Mouse (Mus musculus) c-Kit-positive CD71-positive TER-119-positive erythroid progenitor cells, embryonic 14.5 days (primary cell): ENCODE measurements around the gene Ccdc134.

ENCODE experiments used
- DNase-seq: peaks from one replicate; pipeline ENCODE4 v3.0.0-alpha.2; 2013; ENCODE audit warnings: low spot score

Gene Ccdc134

DNA sequence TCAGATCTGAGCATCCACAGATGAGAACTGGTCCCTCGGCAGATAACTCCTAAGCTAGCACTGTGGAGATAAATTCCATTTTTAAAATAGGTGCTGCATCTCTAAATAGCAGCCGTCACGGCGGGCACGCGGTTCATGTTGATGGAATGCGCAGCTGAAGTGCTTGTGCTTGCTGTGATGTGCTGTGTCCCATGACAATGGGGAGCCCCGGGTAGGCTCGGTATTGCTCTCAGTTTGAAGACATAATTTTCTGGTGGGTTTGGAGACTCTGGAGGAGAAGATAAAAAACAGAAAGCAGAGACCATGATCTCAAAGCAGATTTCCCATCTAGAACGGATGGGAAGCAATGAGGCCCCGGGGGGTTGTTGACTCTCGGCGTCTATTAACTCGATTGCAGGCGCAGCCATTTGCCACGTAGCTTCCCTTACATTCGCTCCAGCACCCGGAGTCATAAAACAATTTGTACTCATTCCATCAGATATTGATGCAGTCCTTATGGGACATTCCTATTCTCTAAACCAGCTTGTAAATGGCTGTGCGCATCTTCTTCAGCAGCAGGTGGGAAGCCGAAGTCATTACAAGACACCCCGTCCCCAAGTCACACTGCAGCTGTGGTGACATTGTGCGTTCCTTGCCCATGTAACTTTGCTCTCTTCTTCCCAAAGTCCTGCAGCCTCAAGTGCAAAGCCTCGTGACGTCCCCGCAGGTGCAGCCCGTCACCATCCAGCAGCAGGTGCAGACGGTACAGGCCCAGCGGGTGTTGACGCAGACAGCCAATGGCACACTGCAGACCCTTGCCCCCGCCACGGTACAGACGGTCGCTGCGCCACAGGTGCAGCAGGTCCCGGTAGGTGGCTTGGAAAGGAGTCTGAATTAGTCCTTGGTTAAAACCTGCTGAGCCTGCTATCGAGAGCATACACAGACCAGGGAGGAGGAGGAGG, 43.0 kb downstream of the Ccdc134 start:
- DNase-seq, result no peak

DNA sequence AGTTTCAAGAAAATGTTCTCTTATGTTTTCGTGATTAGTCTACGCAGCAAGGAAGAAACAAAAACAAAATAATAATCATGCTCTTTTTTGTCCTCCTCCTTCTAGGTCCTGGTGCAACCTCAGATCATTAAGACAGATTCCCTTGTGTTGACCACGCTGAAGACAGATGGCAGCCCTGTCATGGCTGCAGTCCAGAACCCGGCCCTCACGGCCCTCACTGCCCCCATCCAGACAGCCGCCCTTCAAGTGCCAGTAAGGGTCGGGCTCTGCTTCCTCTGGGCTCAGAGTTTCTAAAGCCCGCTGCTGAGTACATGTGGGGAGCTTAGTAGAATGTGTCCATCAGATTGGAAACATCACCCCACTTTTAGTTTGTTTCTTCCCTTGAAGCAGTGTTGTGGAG, 44.9 kb downstream of the Ccdc134 start:
- no peak for DNase-seq

DNA sequence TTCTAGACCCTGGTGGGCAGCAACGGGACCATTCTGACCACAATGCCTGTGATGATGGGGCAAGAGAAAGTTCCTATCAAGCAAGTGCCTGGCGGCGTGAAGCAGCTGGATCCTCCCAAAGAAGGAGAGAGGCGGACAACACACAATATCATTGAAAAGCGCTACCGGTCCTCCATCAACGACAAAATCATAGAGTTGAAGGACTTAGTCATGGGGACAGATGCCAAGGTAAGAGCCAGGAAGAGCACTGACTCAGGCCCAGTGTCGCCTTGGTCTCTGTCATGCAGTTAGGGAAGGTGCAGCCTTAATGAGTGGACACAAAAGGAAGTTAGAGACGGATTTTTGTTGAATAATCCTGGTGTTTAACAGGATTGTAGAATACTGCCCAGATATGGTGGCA, 47.4 kb downstream of the Ccdc134 start:
- DNase-seq, result no peak

DNA sequence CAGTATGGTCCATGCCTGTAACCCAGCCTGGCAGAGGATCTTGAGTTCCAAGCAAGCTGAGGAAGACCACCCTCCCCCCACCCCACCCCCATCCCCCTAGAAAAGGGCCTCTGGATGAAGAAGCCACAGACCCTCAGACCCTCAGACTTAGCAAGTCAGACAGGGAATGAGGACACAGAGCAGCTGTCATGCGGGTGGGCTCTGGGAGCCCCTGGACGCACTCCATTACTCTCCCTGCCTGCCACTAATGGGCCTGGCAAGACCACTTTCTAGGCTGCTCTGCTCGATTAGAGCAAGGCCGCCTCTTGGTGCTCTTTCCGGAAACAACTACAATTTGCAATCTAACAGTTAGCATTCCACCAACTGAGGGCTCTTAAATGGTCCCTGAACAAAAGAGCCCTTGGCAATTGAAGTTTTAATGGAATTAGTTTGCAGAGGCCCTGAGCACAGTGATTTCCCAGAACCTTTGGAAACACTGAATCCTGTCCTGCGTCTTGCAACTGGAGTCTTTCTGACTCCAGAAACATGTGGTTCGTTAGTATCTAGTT, 50.1 kb downstream of the Ccdc134 start:
- DNase-seq, result no peak

DNA sequence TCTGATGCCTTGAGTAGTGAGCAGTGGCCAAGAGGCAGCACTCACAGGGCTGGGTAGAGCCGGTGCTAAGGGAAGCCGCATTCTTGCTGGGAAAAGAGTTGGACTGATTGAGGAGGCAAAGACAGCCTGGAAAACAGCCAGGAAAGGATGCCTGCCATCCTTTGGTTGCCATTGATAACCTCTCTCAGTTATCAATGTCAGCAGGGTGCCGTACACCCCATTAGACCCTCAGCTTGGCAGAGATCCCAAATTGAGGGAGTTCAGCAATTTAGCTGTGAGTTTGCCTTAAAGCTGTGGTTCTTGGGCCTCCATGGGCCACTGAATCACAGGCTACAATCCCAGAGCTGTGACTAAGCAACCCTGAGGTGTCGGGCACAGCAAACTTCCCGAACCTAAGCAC, 53.4 kb downstream of the Ccdc134 start:
- no peak for DNase-seq

DNA sequence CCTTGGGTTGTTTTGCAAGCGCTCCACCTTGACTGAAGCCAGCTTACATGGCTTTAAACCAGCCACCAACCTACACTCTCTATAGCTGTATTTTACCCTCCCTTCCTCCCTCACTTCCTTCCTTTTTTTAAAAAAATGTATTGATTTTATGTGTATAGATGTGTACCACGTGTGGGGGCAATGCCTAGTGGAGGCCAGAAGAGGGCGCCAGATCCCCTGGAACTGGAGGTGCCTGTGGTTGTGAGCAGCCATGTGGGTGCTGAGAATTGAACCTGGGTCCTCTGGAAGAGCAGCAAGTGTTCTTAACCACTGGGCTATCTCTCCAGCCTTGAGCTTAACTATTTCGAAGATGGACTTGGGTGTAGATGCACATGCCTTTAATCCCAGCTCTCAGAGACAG, 54.6 kb downstream of the Ccdc134 start:
- no peak for DNase-seq

DNA sequence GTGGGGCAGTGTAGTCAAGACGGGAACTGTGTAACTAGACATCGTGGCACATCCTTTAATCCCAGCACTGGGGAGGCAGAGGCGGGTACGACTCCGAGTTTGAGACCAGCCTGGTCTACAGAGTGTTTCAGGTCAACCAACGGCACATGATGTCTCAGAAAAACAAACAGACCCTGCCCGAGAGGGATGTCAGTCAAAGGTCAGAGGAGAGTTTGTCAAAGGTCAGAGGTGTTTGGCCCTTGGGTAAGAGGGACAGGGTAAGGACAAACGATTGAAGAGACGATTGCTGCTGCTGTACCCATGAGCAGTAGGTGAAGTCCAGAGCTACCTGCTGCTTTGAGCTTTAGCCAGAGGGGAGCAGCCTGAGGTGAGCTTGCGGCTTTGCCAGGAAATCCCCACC, 55.9 kb downstream of the Ccdc134 start:
- no peak for DNase-seq

DNA sequence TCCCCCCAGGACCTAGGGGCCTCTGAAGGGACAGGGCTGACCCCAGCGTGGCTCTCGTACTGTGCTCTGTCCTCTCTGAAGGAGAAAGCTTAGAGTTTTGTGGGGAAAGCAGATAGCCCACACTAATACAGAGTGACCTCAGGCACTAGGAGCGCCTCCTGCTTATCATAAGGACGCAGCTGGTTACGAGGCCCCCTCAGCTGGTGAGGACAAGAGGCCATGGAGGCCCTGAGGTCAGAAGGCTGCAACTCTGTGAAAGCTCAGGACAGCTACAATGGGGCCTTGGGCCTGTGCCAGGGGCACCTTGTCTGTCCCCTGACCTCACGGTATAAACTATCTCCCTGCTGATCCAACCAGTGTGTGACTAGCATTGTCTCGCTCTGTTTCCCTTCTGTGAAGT, 56.5 kb downstream of the Ccdc134 start:
- DNase-seq, result peak; percentile 80

DNA sequence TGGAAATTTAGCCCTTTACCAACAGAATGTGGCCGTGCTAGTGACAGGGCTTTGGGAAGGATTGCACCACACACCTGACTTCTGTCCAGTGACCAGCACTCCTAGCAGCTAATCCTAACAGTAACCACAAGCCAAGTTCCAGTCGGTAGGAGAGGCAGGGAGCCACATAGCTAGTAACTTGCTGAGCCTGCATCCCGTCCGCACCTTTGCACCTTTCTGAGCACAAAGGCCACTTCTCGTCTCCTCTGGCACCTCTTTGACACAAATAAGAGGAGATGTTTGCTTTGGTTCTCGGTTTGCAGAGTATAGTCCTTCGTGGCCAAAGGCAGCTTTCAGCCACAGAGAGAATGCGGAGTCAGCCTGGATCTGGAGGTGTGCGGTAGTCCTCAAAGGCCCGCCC, 56.9 kb downstream of the Ccdc134 start:
- peak; percentile 26 for DNase-seq

DNA sequence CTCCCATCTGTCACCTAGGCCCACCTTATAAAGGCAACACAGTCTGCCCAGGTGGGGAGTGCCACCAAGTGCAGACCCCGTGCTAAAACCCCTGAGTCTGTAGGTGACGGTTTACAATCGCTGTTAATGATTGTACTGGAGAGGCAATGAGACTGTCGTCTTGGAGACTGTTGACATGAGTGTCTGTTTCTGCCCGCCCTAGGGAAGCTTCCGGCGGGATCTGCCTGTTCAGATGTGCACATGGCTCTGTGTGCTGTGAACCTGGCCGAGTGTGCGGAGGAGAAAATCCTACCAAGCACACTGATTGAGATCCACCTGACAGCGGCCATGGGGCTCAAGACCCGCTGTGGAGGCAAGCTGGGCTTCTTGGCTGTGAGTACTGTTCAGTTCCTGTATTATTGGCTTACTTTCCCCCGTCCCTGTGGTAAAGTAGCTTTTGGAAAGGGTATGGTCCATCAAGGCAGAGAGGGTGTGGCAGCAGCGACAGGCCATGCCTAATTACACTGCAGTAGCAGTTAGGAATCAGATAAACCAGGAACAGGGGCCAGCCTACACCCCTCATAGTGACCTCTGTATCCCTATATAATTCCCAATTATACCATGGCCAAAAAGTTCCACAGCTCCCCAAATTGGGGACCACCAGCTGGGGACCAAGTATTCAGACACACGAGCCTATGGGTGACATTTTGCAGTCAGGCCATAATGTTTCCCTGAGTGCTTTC, 57.5 kb downstream of the Ccdc134 start:
- no peak for DNase-seq

DNA sequence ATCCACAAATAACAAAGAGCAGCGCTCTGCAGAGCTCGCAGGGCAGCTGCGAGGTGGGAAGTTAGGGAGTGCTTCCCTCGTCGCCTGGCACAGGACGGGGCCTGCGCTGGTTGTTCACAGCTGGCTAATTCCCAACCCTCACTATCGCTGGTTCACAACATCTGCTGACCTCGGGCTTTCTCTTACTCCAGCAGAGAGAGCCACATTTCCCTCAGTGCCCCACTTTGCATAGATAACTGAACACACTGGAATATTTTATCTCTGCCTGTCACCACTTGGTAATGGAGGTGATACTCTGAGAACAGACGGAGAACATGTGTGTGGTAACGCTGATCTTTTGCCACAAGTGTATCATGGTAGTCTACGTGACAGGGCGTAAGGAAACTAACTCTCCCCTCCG, 58.4 kb downstream of the Ccdc134 start:
- DNase-seq, result peak; percentile 78

DNA sequence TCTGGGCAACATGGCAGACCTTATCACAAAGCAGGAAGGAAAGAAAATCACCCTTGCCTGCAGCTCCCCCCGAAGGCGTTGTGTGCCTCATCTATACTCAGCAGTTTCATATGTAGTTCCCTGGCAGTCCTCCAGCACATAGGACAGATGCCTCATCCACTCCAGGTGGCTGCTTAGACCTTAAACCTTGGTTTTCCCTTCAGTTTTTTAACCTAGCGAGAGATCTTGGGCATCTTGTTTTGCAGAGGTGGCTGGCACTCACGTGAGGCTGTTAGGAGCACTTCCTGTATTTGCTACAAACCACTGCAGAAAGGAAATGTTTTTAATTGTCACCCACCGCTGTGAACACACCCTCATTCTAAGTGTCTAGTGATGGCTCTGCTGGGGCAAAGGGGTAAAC, 59.2 kb downstream of the Ccdc134 start:
- peak; percentile 44 for DNase-seq

DNA sequence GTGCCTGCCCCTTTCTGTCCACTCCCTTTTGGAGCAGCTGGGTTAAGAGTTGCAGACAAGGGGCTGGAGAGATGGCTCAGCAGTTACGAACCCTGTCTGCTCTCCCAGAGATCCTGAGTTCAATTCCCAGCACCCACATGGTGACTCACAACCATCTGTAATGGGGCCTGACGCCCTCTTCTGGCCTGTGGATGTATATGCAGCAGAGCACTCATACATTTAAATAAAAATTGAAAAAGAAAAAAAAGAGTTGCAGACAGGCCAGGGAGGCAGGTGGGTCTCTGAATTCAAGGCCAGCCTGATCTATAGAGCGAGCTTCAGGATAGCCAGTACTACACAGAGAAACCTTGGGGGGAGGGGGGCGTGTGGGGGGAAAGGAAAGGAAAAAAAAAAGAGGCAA, 59.7 kb downstream of the Ccdc134 start:
- DNase-seq, result no peak

DNA sequence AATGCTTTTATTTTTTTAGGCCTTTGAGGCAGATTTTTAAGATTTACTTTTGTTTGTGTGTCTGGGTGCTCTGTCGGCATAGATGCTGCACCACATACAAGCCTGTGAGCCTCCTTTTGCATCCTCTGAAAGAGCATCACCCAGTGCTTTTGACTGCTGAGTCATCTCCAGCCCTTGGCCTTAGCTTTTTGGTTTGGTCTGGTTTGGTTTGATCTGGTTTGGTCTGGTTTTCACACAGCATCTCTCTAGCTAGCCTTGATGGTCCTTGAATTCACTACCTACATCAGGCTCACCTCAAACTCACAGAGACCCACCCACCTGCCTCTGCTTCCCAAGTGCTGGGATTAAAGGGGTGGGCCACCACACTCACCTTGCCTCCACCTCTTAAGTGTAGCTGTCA, 60.2 kb downstream of the Ccdc134 start:
- DNase-seq, result peak; percentile 34

DNA sequence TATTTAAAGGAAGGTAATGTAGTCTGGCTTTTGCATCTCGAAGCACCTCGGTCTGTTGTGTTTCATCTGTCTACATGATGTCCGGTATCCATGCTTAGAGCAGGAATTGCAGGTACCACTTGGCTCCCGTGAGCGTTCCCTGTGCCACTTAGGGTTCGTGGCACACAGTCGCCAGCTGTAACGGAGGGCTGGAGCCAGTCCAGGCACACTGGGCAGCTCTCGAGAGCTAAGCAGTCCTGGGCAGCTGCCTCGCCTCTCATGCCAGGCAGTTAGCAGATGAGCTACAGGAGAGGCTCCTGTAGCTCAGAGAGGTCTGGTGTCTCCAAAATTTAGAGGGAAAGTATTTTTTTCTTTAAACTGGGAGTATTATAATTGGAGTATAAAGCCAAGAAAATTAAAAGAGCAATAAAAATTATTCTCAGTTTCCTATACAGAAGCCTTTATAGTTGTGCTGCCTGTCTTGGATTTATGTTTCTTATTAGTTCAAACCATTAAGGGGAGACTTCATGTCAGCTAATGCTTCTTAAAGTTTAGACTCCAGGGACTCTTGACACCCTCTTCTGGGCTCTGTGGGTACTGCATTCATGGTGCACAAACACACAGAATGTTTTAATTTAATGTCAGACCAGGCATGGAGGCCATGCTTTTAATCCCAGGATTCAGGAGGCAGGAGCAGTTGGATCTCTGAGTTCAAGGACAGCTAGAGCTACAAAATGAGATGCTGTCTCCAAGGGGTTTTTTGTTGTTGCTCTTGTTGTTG, 60.9 kb downstream of the Ccdc134 start:
- DNase-seq, result peak; percentile 69
